Mouse (Mus musculus) heart, postnatal 4 days (tissue): ENCODE data around the gene Renbp. TPM values are rescaled to one million over a fixed set of nuclear protein-coding genes. Genes with fewer than 3 reads are reported as not detected.
A peak's percentile ranks its signal among the peaks of the same experiment; 100 is the strongest.

ENCODE experiments used
- DNase-seq: peaks from one replicate; pipeline ENCODE4 v3.0.0; 2021
- total RNA-seq, 2 experiments: library from RNA; stranded (reverse); gene quantifications; 2 replicates each; pipeline ENCODE4 v1.2.3; 2021

Gene Renbp
- total RNA-seq, 2 experiments from 2014 or later = 21.4 to 22.9 TPM

DNA sequence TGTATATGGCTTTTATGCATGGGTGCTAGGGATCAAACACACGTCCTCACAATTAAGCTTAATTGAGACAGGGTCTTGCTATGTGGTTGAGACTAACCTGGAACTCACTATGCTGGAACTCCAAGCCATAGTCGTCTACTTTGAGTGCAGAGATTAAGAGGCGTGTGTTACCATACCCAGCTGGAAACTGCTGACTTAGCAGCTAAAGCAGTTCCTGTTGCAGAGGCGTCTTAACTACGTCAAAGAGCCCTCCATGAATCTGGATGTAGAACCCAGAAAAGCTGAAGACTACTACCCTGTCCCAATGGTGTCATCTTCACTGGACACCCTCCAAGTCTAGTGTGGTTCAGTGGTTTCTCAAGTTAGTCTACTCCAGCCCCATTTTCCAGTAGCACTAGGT, 12.0 kb downstream of the Renbp start:
- no peak for DNase-seq

DNA sequence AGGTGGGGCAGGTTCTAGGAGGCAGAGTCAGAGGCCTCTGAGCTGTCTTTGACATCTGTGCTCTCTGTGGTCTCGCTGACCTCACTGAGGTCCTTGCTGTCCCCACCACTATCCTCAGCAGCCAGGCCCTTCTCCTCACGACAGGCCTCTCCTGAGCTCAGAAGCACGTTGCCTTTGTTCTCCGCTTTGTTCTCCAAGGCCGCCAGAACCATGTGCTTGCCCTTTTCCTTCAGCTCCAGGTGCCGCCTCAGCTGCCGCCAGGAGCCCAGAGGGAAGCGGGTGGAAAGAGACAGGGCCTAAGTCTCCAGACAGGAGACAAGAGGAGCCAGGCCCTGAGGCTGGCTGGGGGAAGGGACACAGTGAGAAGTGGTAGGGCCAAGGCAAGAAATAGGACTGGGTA, 13.7 kb downstream of the Renbp start:
- DNase-seq = no peak

DNA sequence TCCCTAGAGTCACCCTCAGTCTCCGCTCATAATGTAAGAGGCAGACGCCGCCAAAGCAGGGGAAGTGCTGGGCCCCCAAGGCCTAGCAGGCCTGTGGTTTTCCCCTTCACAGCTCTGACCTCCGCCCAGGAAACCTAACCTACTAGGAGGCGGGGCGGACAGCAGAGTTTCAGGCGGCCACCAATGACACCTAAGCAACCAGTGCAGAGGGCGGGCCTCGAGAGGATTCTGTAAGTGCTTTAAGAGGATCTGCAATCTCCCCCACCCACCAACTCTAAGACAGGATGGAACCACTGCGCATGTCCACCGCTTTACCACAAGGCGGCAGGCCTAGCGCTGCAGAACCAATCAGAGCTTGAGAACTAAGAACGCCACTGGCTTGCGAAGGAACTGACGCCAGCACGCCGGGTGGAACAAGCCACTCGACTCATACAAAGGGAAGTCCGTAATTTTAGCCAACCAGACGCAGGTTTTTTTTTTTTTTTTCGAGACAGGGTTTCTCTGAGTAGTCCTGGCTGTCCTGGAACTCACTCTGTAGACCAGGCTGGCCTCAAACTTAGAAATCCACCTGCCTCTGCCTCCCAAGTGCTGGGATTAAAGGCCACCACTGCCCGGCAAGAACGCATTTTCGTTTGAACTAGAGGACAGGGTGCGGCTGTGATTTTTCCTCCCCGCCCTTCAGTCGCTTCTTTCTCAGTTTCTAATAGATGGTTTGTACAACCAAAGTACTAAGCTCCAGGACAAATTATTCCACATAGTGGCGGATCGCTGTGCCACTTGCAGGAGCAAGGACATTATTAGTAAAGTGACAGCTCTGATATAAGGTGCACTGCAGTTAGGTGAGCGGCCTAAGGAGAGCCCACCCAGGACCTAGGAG, 15.6 kb downstream of the Renbp start:
- DNase-seq = peak; percentile 88

DNA sequence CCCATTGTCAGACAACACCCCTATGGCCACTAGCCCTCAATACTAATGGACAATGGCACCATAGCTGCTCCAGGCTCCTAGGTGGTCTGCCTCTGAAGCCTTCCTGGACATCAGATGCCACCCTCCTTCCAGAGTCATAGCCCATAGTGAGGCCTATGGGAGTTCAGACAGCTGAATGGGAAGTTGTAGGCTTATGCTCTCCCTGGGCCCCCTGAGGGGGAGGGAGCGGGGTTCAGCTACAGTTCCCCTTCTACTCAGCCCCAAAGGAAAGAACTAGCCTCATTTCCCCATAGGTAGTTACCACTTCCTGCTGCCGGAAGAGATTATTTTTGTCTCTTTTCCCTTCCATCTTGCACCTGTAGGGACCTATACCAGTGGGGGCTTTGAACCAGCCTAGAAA, 19.1 kb downstream of the Renbp start:
- DNase-seq = no peak

DNA sequence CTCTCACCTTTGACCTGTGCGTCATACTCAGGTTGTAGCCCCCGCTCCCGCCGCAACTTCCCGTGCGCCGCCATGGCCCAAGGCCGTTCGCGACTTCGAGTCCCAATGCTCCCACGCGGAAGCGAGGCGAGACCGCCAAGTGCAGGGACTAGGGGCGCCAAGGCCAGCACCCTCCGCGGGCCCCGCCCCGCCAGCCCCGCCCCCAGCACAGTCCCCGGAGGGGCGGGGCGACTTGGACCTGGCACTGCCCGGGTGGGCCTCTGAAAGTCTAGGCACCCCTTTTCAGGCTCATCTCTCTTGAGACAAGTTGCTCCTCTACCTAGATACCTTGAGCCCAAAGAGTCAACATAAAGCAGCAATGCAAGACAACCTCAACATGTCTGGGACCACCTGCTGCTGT, 19.5 kb downstream of the Renbp start:
- DNase-seq = no peak

DNA sequence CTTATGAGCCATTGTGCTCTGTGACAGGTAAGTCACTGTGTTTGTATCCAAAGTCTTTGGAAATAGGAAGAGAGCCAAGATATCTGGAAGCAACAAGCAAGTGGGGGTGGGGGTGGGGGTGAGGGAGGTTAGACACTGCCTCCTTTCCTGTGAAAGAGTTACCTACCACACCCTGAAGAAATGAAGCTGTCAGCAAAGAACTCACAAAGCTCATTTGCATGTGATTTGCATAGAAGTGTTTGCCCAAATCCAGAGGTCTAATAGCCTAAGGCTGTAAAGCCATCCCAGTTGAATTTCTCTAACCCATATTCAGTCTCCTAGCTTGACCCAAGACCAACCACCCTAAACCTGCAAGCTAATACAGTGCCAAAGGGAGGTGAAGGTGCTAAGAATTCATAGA, 20.2 kb downstream of the Renbp start:
- no peak for DNase-seq

DNA sequence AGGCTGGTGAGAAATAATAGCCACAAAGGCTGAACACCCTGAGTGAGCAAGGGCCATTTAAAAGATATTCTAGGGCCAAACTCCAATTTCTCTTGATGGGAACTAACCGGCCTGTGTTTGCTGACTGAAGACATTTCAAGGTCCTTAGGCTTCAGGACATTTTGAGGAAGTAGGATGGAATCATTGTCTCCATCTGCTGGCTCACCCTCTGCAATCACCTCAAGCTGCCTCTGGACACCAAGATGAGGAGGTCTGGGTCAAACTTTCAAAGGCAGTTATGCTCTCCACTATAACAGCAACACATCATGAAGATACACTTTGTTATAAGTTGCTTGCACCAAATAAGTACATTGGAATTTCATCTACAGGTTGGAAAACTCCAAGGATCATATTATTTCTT, 20.6 kb downstream of the Renbp start:
- no peak for DNase-seq

DNA sequence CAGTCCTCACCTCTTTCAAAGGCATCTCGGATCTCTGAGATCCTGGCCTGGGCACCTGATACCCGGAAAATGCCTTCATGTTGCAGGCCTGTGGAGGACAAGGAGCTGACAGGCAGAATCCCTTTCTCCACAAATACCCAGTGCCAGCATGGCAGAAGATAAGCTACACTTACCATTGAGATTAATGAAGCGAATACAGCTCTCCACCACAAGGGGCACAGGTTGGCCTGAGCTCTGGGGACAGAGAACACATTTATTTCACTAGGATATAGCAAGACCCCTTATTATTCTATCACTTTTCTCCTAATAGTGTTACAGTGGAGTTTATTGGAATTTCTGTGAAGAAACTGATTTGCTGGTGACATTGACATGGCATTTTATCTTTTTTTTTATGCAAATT, 32.7 kb downstream of the Renbp start:
- no peak for DNase-seq

DNA sequence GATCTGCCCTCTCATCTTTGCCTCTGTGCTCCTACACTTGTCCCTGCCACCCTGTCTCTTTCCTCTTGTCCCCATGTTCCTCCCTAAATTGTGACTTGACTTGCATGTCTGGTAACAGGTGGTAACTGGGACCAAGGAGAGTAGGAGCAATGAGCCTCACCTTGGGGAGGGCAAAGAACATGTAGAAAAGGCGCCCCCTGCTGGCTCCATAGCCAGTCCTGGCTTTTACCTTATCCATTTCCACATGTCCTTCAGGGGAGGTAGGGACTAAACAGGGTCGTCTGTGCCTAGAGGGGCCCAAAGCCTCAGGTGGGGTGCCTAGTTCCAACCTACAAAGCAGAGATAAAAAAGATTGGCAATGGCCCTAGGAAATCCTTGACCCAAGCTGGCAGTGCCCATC, 34.9 kb downstream of the Renbp start, which contains the start of gene L1cam:
TSS of gene L1cam (minus strand) at position 387 of the 400 bp plus-strand sequence.
- DNase-seq = peak; percentile 59

DNA sequence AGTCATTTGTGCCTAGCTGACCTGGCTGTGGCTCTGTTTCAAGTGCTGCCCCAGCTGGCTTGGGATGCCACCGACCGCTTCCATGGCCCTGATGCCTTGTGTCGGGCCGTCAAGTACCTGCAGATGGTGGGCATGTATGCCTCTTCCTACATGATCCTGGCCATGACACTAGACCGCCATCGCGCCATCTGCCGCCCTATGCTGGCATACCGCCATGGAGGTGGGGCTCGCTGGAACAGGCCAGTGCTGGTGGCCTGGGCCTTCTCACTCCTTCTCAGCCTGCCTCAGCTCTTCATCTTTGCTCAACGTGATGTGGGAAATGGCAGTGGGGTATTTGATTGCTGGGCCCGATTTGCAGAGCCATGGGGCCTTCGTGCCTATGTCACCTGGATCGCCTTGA, 37.8 kb downstream of the Renbp start:
- no peak for DNase-seq

DNA sequence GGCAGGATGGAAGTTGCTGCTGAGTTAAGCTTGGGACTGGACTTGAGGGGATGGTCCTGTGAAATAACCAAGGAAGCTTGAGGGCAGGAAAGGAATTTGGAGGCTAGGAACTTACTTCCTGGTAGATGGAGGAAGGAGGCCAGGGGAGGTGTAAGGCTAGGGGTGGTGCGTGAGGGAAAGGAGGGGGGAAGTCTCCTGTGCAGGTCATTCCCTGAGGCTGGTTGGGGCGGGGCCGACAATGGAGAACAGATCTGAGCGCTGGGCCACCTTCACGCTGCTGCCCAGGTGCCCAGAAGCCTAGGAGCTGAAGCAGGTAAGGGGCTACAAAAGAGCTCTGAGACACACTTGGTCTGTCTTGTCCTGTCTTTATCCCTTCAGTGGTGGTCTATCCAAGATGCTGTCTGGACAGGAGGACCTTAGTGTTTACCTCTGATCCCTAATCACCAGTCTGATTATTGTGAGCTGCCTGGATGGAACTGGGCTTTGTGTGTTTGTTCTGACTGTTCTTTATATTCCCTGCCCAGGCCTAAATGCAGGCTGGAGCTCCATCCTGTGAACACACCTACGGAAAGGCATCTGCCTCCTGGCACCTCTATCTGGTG, 39.0 kb downstream of the Renbp start, which contains the start of gene Avpr2:
TSS of gene Avpr2 (plus strand) at position 552 of the 602 bp plus-strand sequence.
- no peak for DNase-seq

DNA sequence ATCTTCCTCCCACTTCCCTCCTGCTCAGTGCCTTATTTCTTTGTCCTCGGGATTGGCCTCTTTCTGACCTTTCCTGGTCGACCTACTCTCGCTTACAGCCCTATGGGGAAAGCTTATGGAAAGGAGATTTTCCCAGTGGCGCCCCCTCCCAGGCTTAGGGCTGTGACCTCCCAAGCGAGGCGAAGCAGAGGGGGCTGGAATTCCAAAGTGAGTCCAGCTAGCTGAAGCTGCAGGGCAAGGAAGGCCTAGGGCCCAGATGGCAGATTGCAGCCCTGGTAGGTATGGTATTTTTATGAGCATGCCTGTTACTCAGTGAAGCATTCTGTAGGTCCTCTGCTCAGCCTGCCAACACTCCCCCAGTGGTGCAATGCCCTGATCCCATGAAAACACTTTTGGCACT, 49.2 kb downstream of the Renbp start:
- no peak for DNase-seq

DNA sequence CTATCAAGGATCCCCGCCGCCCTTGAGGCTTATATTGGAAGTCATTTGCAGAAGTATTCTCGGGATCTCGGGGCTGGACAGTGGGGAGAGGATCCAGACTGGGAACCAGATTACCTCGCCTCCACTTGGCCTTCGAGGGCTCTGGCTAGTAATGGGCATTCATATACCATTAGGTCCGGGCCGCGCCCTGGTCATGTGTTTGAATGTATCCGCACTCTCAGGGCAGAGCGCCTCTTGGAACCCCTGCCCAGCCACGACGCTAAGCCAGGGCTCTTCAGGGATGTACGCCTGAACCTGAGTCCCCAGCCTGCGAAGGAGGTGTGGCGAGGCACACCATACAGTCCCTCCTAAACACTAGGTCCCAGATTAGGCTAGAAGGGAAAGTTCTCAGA, 49.6 kb downstream of the Renbp start:
- no peak for DNase-seq

DNA sequence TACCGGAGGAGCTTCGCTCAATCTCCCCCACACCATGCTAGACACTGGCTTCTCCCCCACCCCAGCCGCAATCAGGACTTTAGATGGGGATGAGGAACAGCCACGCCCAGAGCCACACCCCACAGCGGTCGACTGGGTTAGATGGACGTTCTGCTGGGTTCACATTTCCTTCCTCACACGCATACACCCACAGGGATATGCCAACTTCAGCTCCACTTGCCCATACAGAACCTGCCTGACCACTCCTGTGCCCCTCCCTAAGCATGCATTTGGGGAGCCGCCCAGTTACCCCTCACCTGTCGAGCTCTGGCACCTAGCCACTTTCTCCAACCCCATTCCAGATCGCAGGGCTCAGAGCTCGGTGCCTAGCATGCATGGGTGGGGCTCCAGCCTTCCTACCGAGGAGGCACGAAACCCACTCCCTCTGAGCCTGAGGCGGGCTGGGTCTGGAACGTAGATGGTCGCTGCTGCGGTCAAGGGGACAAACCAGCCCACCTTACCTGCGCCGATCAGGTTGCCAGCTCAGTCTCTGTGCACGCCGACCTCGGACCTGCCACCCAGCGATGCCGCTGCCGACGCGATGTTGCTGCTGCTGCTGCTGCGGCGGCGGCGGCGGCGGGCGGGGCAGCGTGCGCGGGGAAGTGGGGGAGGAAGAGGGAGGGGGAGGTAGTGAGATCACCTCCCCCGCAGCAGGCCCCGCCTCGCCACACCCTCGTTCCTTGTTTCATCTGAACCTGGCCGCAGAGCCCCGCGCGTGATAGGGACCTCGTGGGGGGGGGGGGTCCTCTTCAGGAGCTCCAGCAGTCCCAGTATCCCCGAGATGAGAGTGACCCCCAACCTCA, 50.2 kb downstream of the Renbp start:
- DNase-seq = no peak

DNA sequence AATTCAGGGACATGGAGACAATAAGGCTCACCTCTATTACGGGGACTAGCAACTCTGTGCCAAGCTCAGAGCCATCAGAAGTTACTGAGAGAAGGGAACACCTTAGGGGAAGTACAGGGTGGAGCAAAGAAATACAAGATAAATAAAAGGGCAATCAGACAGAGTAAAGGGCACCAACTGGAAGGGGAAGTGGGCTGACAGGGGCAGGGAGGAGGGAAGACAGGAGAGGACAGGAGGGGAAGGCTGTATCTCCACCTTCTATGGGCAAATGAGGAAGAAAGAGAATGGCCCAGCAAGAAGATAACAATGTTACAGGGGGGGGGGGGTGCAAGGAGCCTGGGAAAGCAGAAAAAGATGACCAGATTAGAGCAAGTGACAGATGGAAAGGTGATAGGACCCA, 53.6 kb downstream of the Renbp start:
- no peak for DNase-seq

DNA sequence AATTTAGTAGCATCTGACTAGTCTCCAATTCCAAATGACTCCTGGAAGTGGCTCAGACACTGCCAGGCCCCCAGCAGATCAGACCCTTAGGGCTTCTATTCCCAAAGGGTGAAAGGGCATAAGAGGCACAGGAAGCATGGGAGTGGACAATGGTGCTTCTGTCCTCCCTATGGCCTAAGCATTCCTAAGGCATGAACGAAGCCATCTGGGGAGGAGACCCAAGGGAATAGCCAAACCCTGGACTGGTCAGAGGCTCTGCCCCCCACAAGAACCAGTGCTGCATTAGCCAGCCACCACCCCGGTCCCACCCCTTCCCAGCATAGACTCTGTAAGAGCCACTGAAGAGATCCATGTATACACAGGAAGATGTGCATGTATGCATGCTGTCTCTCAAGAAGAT, 54.8 kb downstream of the Renbp start:
- DNase-seq = no peak

Other genes starting within 250 kb of the Renbp start
- gene Bcap31, start 214.7 kb downstream of the Renbp start, total RNA-seq = 10 to 100 TPM; 94.0 to 99.8 TPM
- gene Abcd1, start 214.3 kb downstream of the Renbp start, total RNA-seq = 10 to 100 TPM; 20.4 to 20.7 TPM
- gene Plxnb3, start 173.8 kb downstream of the Renbp start, total RNA-seq = under 1 TPM; 0.54 to 0.67 TPM
- gene Srpk3, start 156.4 kb downstream of the Renbp start, total RNA-seq = 10 to 100 TPM; 49.2 to 50.9 TPM
- 100 to 1,000 TPM; 401 to 448 TPM for gene Idh3g, start 144.0 kb downstream of the Renbp start, total RNA-seq
- gene Ssr4, start 143.8 kb downstream of the Renbp start, total RNA-seq = 100 to 1,000 TPM; 107 to 109 TPM
- 1 to 10 TPM; 3.2 to 3.4 TPM for gene Pdzd4, start 105.9 kb downstream of the Renbp start, total RNA-seq
- gene Avpr2, start 38.7 kb downstream of the Renbp start, total RNA-seq = not detected
- gene L1cam, start 34.7 kb downstream of the Renbp start, total RNA-seq = 1 to 10 TPM; 1.4 to 1.6 TPM
- gene Arhgap4, start 9.0 kb downstream of the Renbp start, total RNA-seq = 1 to 10 TPM; 1.8 to 2.0 TPM
- 10 to 100 TPM; 66.7 to 71.7 TPM for gene Naa10, start 8.9 kb downstream of the Renbp start, total RNA-seq
- gene Hcfc1, start 35.5 kb upstream of the Renbp start, total RNA-seq = 10 to 100 TPM; 73.9 to 79.3 TPM
- gene Irak1, start 93.1 kb upstream of the Renbp start, total RNA-seq = 10 to 100 TPM; 56.4 to 57.1 TPM
- not detected for gene Opn1mw, start 196.6 kb upstream of the Renbp start, total RNA-seq
- gene Mecp2, start 204.5 kb upstream of the Renbp start, total RNA-seq = 10 to 100 TPM; 37.6 to 39.6 TPM
- not detected for gene Tex28, start 237.0 kb upstream of the Renbp start, total RNA-seq
- not detected for gene Tktl1, start 246.4 kb upstream of the Renbp start, total RNA-seq